Mouse (Mus musculus) bone marrow macrophage, adult 2 months (primary cell): ENCODE measurements around the gene Rbm19. TPM values are rescaled to one million over a fixed set of nuclear protein-coding genes. Genes with fewer than 3 reads are reported as not detected.

Experiments used
- H3K27ac ChIP-seq: 2 replicates; pipeline ENCODE4 v1.5.1; 2012; ENCODE audit warnings: low read depth, low read length; ENCODE audit not compliant: insufficient read depth
- H3K4me1 ChIP-seq: 2 replicates; pipeline ENCODE4 v1.6.1; 2012; ENCODE audit warnings: low read length; ENCODE audit not compliant: control insufficient read depth, insufficient read depth
- H3K4me3 ChIP-seq: 2 replicates; pipeline ENCODE4 v1.5.1; 2012; ENCODE audit warnings: mild to moderate bottlenecking, low read length, moderate library complexity; ENCODE audit not compliant: insufficient read depth
- CTCF ChIP-seq: IDR thresholded peaks from 2 replicates; pipeline ENCODE4 v1.5.1; 2012; ENCODE audit warnings: low read depth, mild to moderate bottlenecking, low read length, moderate library complexity
- POLR2A ChIP-seq: IDR thresholded peaks from 2 replicates; pipeline ENCODE4 v1.6.1; 2012; ENCODE audit warnings: mild to moderate bottlenecking, low read depth, low read length, borderline replicate concordance
- polyA plus RNA-seq: library from polyadenylated mRNA; stranded (reverse); fragments of >200 nt; gene quantifications from 2 replicates; pipeline ENCODE4 v1.2.4, GENCODE M21; 2012; ENCODE audit not compliant: missing spikeins, insufficient read depth, insufficient read length

Rbm19 gene
- polyA plus RNA-seq, 1 experiment = 4.8 TPM

- Histone ChIP-seq H3K27ac (no peak overlapping the region), H3K4me1 (no peaks in the 10 kb centered on the region), H3K4me3 (no peak overlapping the region)
- TF ChIP-seq POLR2A (no peak), CTCF (no peak)
Observed at GRCm38 (mm10) chr5:120145371-120146050, 29.2 kb downstream of the Rbm19 start.

- TF ChIP-seq POLR2A (no peak), CTCF (no peak)
- H3K4me1 ChIP-seq = no peaks in the 10 kb centered on the region
- H3K27ac ChIP-seq = no peak overlapping the region
- H3K4me3 ChIP-seq = no peak overlapping the region
Observed at GRCm38 (mm10) chr5:120146051-120146385, 29.8 kb downstream of the Rbm19 start.

- TF ChIP-seq CTCF (no peak), POLR2A (no peak)
- Histone ChIP-seq H3K4me3 (no peak overlapping the region), H3K27ac (no peak overlapping the region), H3K4me1 (no peaks in the 10 kb centered on the region)
Observed at GRCm38 (mm10) chr5:120146909-120147308, 30.6 kb downstream of the Rbm19 start.

GRCm38 (mm10) chr5:120148246-120148645 lies 32.0 kb downstream of the Rbm19 start:
- TF ChIP-seq CTCF (no peak), POLR2A (no peak)
- Histone ChIP-seq H3K4me3 (no peak overlapping the region), H3K27ac (no peak overlapping the region), H3K4me1 (no peaks in the 10 kb centered on the region)

GRCm38 (mm10) chr5:120151145-120151544 lies 34.9 kb downstream of the Rbm19 start:
- no peak overlapping the region for H3K4me3 ChIP-seq
- no peaks in the 10 kb centered on the region for H3K4me1 ChIP-seq
- H3K27ac ChIP-seq = no peak overlapping the region
- TF ChIP-seq POLR2A = no peak
- no peak for TF ChIP-seq CTCF

GRCm38 (mm10) chr5:120153140-120153539 lies 36.9 kb downstream of the Rbm19 start:
- Histone ChIP-seq H3K4me3 (no peak overlapping the region), H3K27ac (no peak overlapping the region), H3K4me1 (peaks cover 2% of the 10 kb centered on the region; the same call in 1 of the 2 replicates)
- TF ChIP-seq POLR2A (no peak), CTCF (no peak)

GRCm38 (mm10) chr5:120155672-120156071 lies 39.4 kb downstream of the Rbm19 start:
- Histone ChIP-seq H3K4me3 (no peak overlapping the region), H3K27ac (no peak overlapping the region), H3K4me1 (peaks cover 2% of the 10 kb centered on the region; the same call in 1 of the 2 replicates)
- TF ChIP-seq POLR2A = no peak
- no peak for TF ChIP-seq CTCF

GRCm38 (mm10) chr5:120156166-120156909 lies 40.1 kb downstream of the Rbm19 start:
- H3K27ac ChIP-seq = no peak overlapping the region
- no peak overlapping the region for H3K4me3 ChIP-seq
- TF ChIP-seq CTCF (no peak), POLR2A (no peak)
- H3K4me1 ChIP-seq = peaks cover 2% of the 10 kb centered on the region; the same call in 1 of the 2 replicates

- TF ChIP-seq POLR2A = no peak
- TF ChIP-seq CTCF = no peak
- Histone ChIP-seq H3K4me1 (peaks cover 2% of the 10 kb centered on the region; the same call in 1 of the 2 replicates), H3K4me3 (no peak overlapping the region), H3K27ac (no peak overlapping the region)
Observed at GRCm38 (mm10) chr5:120157115-120157514, 40.9 kb downstream of the Rbm19 start.

GRCm38 (mm10) chr5:120158476-120158875 lies 42.2 kb downstream of the Rbm19 start:
- Histone ChIP-seq H3K27ac (no peak overlapping the region), H3K4me3 (no peak overlapping the region), H3K4me1 (peaks cover 2% of the 10 kb centered on the region; the same call in 1 of the 2 replicates)
- no peak for TF ChIP-seq CTCF
- no peak for TF ChIP-seq POLR2A
